Mouse (Mus musculus) stomach, postnatal 0 days (tissue): ENCODE data around the gene Gm11011.

ENCODE experiments used
- CTCF ChIP-seq: IDR thresholded peaks from 2 replicates; pipeline ENCODE4 v1.5.1; 2016; ENCODE audit warnings: antibody characterized with exemption, low read depth, mild to moderate bottlenecking, moderate library complexity
- EP300 ChIP-seq: optimal IDR thresholded peaks from 2 replicates; pipeline ENCODE3; 2016; ENCODE audit warnings: antibody characterized with exemption

DNA sequence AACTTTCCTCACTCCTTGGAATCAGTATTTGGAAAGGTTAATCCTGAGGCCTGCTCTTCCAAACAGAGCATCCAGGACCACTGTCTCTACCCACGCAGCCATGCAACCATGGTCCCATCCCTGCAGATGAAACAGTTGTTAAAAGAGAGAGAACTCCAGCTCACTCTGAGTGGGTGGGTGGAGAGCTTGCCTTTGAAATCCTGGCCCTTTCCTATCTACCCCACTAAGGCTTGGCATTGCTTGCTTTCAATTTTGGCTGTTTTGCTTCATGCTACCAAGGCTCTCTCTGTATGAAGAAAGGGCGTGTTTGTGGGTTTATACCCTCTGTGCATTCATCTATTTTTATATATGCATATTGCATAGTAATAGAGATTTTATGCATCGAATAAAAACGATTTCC lies 12.0 kb upstream of the Gm11011 start:
- TF ChIP-seq CTCF, result no peak
- TF ChIP-seq EP300, result no peak
